ENCODE assay signal across 15 mouse cellular contexts in genomic region chr1:74073791-74074190, GRCm38 (mm10). TPM values are rescaled to one million over a fixed set of nuclear protein-coding genes. Genes with fewer than 3 reads are reported as not detected.
"Had no signal": no experiment of that assay in that cellular context is flagged by ENCODE, and none has a peak within 500 bp of the region (broad histone marks: within the 10 kb centered on the region; RNA-seq: fewer than 3 reads in every experiment).

No protein-coding gene starts in this region.

- H3K27ac ChIP-seq: limb, embryonic 13.5 days; liver, embryonic 14.5 days; midbrain, embryonic 10.5 days; neural tube, embryonic 15.5 days; stomach, postnatal 0 days had no signal

- H3K4me2 ChIP-seq: limb, embryonic 13.5 days; neural tube, embryonic 15.5 days had no signal

- H3K27me3 ChIP-seq: limb, embryonic 13.5 days had no signal

- H3K4me3 ChIP-seq: limb, embryonic 13.5 days; midbrain, embryonic 10.5 days; myocyte; neural tube, embryonic 15.5 days had no signal

- H3K9ac ChIP-seq: limb, embryonic 13.5 days; liver, embryonic 14.5 days; neural tube, embryonic 15.5 days had no signal

- H3K9me3 ChIP-seq: limb, embryonic 13.5 days; midbrain, embryonic 10.5 days; neural tube, embryonic 15.5 days had no signal

- DNase-seq: kidney, postnatal 25 days; lung, adult 18-20 months; lung, postnatal 4 days; midbrain, embryonic 14.5 days; right cerebral cortex, adult 18-20 months; thymus, postnatal 4 days had no signal

- H3K36me3 ChIP-seq: midbrain, embryonic 10.5 days; neural tube, embryonic 15.5 days had no signal

RNA-seq across cellular contexts. Expression of gene Rufy4, which starts 51.5 kb away (rescaled TPM):
- total RNA-seq: layer of hippocampus, postnatal 25 days; left cerebral cortex, adult 8-10 months; left cerebral cortex, postnatal 25 days had no signal
- polyA plus RNA-seq: myocyte had no signal
